Mouse (Mus musculus) adipose tissue, adult 10 weeks (tissue): ENCODE results near the gene Cxcr6. TPM values are rescaled to one million over a fixed set of nuclear protein-coding genes. Genes with fewer than 3 reads are reported as not detected.

Experiments used
- polyA plus RNA-seq: library from polyadenylated mRNA; stranded (reverse); fragments of 350-450 nt; fragmentation: Illumina TruSeq; extraction: RNeasy Lipid Tissue Mini Kit (QIAGEN cat#74804); gene quantifications from one replicate; pipeline ENCODE4 v1.2.3, GENCODE M21; 2014; ENCODE audit warnings: low read depth, low replicate concordance

The Cxcr6 gene
- polyA plus RNA-seq, result 1.6 TPM

GRCm38 (mm10) chr9:123806267-123806666 lies at the start of gene Cxcr6:
TSS of gene Cxcr6 (plus strand) at chr9:123806475.

GRCm38 (mm10) chr9:123851713-123852448 lies 45.6 kb downstream of the Cxcr6 start, which contains the start of gene Fyco1:
TSS of gene Fyco1 (minus strand) at chr9:123851899.

Other genes with a start within 250 kb of the Cxcr6 start
- gene Slc6a20b, start 173.9 kb upstream of the Cxcr6 start, polyA plus RNA-seq, result 0.42 TPM
- 0.15 TPM for gene Ccr9, start 128.0 kb upstream of the Cxcr6 start, polyA plus RNA-seq
- gene Slc6a20a, start 127.6 kb upstream of the Cxcr6 start, polyA plus RNA-seq, result 2.1 TPM
- 39.8 TPM for gene Lztfl1, start 88.8 kb upstream of the Cxcr6 start, polyA plus RNA-seq
- gene Fyco1, start 45.4 kb downstream of the Cxcr6 start, polyA plus RNA-seq, result 30.4 TPM
- gene Xcr1, start 55.6 kb downstream of the Cxcr6 start, polyA plus RNA-seq, result 0.43 TPM
- 5.0 TPM for gene Ccr1, start 162.2 kb downstream of the Cxcr6 start, polyA plus RNA-seq
- not detected for gene Ccr1l1, start 171.9 kb downstream of the Cxcr6 start, polyA plus RNA-seq
- 0.63 TPM for gene Ccr3, start 215.5 kb downstream of the Cxcr6 start, polyA plus RNA-seq